Mouse (Mus musculus) C2C12 (cell line): ENCODE measurements around the gene Clip2.

Experiments
- CEBPB ChIP-seq: IDR thresholded peaks from one replicate; pipeline ENCODE4 v1.6.1; 2011; ENCODE audit warnings: low read depth, mild to moderate bottlenecking, control low read depth, moderate library complexity
- CTCF ChIP-seq: IDR thresholded peaks from one replicate; pipeline ENCODE4 v1.5.1; 2011; ENCODE audit not compliant: control insufficient read depth, insufficient read depth, insufficient read length
- MAX ChIP-seq: IDR thresholded peaks from one replicate; pipeline ENCODE4 v1.6.1; 2011; ENCODE audit warnings: mild to moderate bottlenecking, control low read depth
- MYOD1 ChIP-seq: IDR thresholded peaks from one replicate; pipeline ENCODE4 v1.6.1; 2011; ENCODE audit warnings: low read depth; ENCODE audit not compliant: control insufficient read depth, insufficient read length
- MYOG ChIP-seq: IDR thresholded peaks from one replicate; pipeline ENCODE4 v1.6.1; 2011; ENCODE audit not compliant: control insufficient read depth, insufficient read length; ENCODE audit errors: extremely low read depth
- USF1 ChIP-seq: IDR thresholded peaks from one replicate; pipeline ENCODE4 v1.6.1; 2011; ENCODE audit warnings: low read depth, mild to moderate bottlenecking, control low read depth, moderate library complexity

DNA sequence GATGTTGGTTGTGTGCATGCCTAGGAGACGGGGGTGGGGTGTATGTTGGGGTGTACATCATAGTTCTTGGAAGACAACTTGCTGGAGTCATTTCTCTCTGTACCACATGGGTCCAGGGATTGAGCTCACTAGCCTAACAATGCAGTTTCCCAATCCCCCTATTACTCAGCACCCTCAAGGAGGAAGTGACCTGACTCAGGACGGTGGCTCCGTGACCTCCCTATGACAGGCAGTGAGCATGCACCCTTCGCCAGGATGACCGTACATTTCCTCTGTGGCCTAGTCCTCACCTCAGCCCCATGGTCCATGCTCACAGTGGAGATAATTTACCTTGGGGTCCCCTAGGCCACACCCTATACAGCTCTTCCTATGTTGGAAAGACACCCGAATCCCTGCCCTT lies 19.8 kb downstream of the Clip2 start:
- TF ChIP-seq CTCF, result no peak
- TF ChIP-seq MYOD1, result no peak
- no peak for TF ChIP-seq CEBPB
- no peak for TF ChIP-seq MAX
- no peak for TF ChIP-seq MYOG
- no peak for TF ChIP-seq USF1
